Mouse (Mus musculus) embryonic stem cell, embryonic (primary cell): ENCODE results near the gene Ric3.

Experiments used
- CTCF ChIA-PET, 4 experiments: fragments of 300-600 bp in 2 of 4; fragments of 350-600 bp in 2 of 4; sonication (Branson Sonifier 250); formaldehyde crosslinking; loops; one replicate each; lab custom pipeline; 2022; ENCODE audit warnings: inconsistent platforms in 2 of 4; lab: Charles Lee
- POLR2A ChIA-PET, 4 experiments: fragments of 300-600 bp in 2 of 4; fragments of 350-600 bp in 2 of 4; sonication (Branson Sonifier 250); formaldehyde crosslinking; loops; one replicate each; lab custom pipeline; 2022; ENCODE audit warnings: antibody characterized with exemption in 4 of 4, inconsistent platforms in 1 of 4; lab: Charles Lee

The Ric3 gene

GRCm38 (mm10) chr7:108985934-108986708 is 97.0 kb downstream of the Ric3 start:
- POLR2A ChIA-PET = interaction anchor here in 1 of 4 experiments (0.9 to 1.0 kb wide), 2 partner anchors 16 to 69 kb away, joined by 3 read pairs; no protein-coding TSS in a partner anchor

More at GRCm38 (mm10) chr7:108985934-108986708, 97.0 kb downstream of the Ric3 start:
- CTCF ChIA-PET = interaction anchor here in 1 of 4 experiments (0.7 to 1.3 kb wide), 2 partner anchors 19 to 21 kb away, joined by 3 to 4 read pairs; no protein-coding TSS in a partner anchor
